Mouse (Mus musculus) liver, embryonic 14.5 days (tissue): ENCODE results near the gene Prss28. TPM values are rescaled to one million over a fixed set of nuclear protein-coding genes. Genes with fewer than 3 reads are reported as not detected.

Source experiments
- ATAC-seq: fragments of 200-750 bp; cut with Nextera tagmentation; 2 replicates; pipeline ENCODE4 v1.8.0; 2017; ENCODE audit warnings: moderate number of reproducible peaks, mild to moderate bottlenecking, moderate library complexity; ENCODE audit not compliant: insufficient read depth
- DNase-seq, 3 experiments: peaks; one replicate each; pipeline ENCODE4 v3.0.0-alpha.2; 2012 to 2013; ENCODE audit warnings: low read depth in 3 of 3, low spot score in 3 of 3
- H3K27ac ChIP-seq: fragments of 300-500 bp; sonication (generic); 2 replicates; pipeline ENCODE4 v1.5.1; 2014; ENCODE audit warnings: moderate library complexity, mild to moderate bottlenecking, control low read depth, inconsistent platforms
- H3K27me3 ChIP-seq: fragments of 300-500 bp; sonication (generic); 2 replicates; pipeline ENCODE4 v1.6.1; 2014; ENCODE audit warnings: mild to moderate bottlenecking, low read length, moderate library complexity; ENCODE audit not compliant: control insufficient read depth, insufficient read depth
- H3K36me3 ChIP-seq: fragments of 300-500 bp; sonication (generic); replicated peaks from 2 replicates; pipeline ENCODE4 v1.6.1; 2014; ENCODE audit warnings: low read depth; ENCODE audit not compliant: control insufficient read depth, insufficient read depth
- H3K4me1 ChIP-seq, 2 experiments: fragments of 200-500 bp in 1 of 2; fragments of 300-500 bp in 1 of 2; sonication (generic) in 1 of 2; replicated peaks; 2 replicates each; pipeline ENCODE4 v1.6.1; 2012 to 2014; ENCODE audit warnings: antibody characterized with exemption in 1 of 2, inconsistent platforms in 1 of 2, low read length in 1 of 2; ENCODE audit not compliant: control insufficient read depth in 2 of 2, insufficient read depth in 2 of 2
- H3K4me2 ChIP-seq: fragments of 300-500 bp; sonication (generic); 2 replicates; pipeline ENCODE4 v1.6.1; 2014; ENCODE audit warnings: low read depth, mild to moderate bottlenecking, control low read depth, moderate library complexity
- H3K4me3 ChIP-seq, 2 experiments: fragments of 200-500 bp in 1 of 2; fragments of 300-500 bp in 1 of 2; sonication (generic) in 1 of 2; 2 replicates each; pipeline ENCODE4 v1.5.1; 2012 to 2014; ENCODE audit warnings: low read depth in 2 of 2, low read length in 2 of 2, mild to moderate bottlenecking in 2 of 2, control low read depth in 1 of 2, inconsistent platforms in 1 of 2, moderate library complexity in 1 of 2; ENCODE audit not compliant: insufficient read depth in 1 of 2
- H3K9ac ChIP-seq: fragments of 300-500 bp; sonication (generic); replicated peaks from 2 replicates; pipeline ENCODE4 v1.6.1; 2014; ENCODE audit warnings: mild to moderate bottlenecking, control low read depth, moderate library complexity
- H3K9me3 ChIP-seq: fragments of 300-500 bp; sonication (generic); 2 replicates; pipeline ENCODE4 v1.6.1; 2016; ENCODE audit warnings: low read length, mixed read lengths; ENCODE audit not compliant: control insufficient read depth
- CTCF ChIP-seq: IDR thresholded peaks from 2 replicates; pipeline ENCODE4 v1.5.1; 2016; ENCODE audit warnings: antibody characterized with exemption, low read depth, control low read depth
- EP300 ChIP-seq: IDR thresholded peaks from 2 replicates; pipeline ENCODE4 v1.6.1; 2016; ENCODE audit warnings: antibody characterized with exemption, low read depth
- WGBS: fragments of 180-500 bp; shearing (Covaris S2); extraction: QIAGEN DNeasy Blood & Tissue Kit; methylation state at CpG from one replicate; pipeline ENCODE4 v1.1.7; 2014; ENCODE audit not compliant: insufficient replicate concordance; 5-methylcytosine and 5-hydroxymethylcytosine counted together
- polyA plus RNA-seq, 2 experiments: library from polyadenylated mRNA; depleted of rRNA in 1 of 2; stranded (reverse) in 1 of 2; unstranded in 1 of 2; fragments of >200 nt; fragmentation: Nextera tagmentation in 1 of 2; extraction: Ambion mirVana in 1 of 2; gene quantifications; 2 replicates each; pipeline versions ENCODE4 v1.2.1 to v1.2.3; 2012 to 2014

Gene Prss28
- polyA plus RNA-seq (2012; rRNA removed) = not detected in 2 replicates
- polyA plus RNA-seq (2014; fragmentation: Nextera tagmentation; extraction: Ambion mirVana) = not detected in 2 replicates

- Histone ChIP-seq H3K27ac (no peak within 1 kb of the TSS), H3K9me3 (no peaks in the 10 kb centered on the region), H3K4me2 (no peak within 1 kb of the TSS), H3K4me1 (no peaks in the 10 kb centered on the region), H3K27me3 (no peaks in the 10 kb centered on the region), H3K9ac (no peak within 1 kb of the TSS), H3K4me3 (no peak within 1 kb of the TSS), H3K36me3 (no peaks in the 10 kb centered on the region)
- 34% methylated on average over 4 of the region's 4 CpGs for WGBS
- DNase-seq (no peak), ATAC-seq (no peak)
- no peak for TF ChIP-seq CTCF
- no peak for TF ChIP-seq EP300
Measured at GRCm38 (mm10) chr17:25308346-25308745, at the start of gene Prss28. TSS of gene Prss28 (plus strand) at chr17:25308646.

GRCm38 (mm10) chr17:25264453-25264852, 44.0 kb upstream of the Prss28 start:
- H3K9ac ChIP-seq = no peak overlapping the region
- no peak for TF ChIP-seq EP300
- peak; percentile 68 for TF ChIP-seq CTCF
- DNase-seq = no peak
- H3K4me2 ChIP-seq = no peak overlapping the region
- no peak overlapping the region for H3K4me3 ChIP-seq
- 74% methylated on average over 3 of the region's 3 CpGs for WGBS
- peaks cover 74% of the 10 kb centered on the region for H3K36me3 ChIP-seq
- no peaks in the 10 kb centered on the region for H3K4me1 ChIP-seq
- no peaks in the 10 kb centered on the region for H3K27me3 ChIP-seq
- no peak for ATAC-seq
- H3K9me3 ChIP-seq = no peaks in the 10 kb centered on the region
- no peak overlapping the region for H3K27ac ChIP-seq

GRCm38 (mm10) chr17:25270795-25271335, 37.6 kb upstream of the Prss28 start:
- Histone ChIP-seq H3K4me2 (peak overlapping the region; percentile 99), H3K9ac (no peak overlapping the region; the same call in 1 of the 2 replicates), H3K27me3 (no peaks in the 10 kb centered on the region), H3K27ac (no peak overlapping the region), H3K36me3 (peaks cover 46% of the 10 kb centered on the region), H3K4me3 (no peak overlapping the region; a peak in 1 of 4 replicates), H3K4me1 (peaks cover 23 to 26% of the 10 kb centered on the region in 2 experiments), H3K9me3 (no peaks in the 10 kb centered on the region)
- 79% methylated on average over 2 of the region's 2 CpGs for WGBS
- no peak for DNase-seq
- no peak for ATAC-seq
- TF ChIP-seq EP300 (no peak), CTCF (no peak)

- ATAC-seq = 0 out of 2 replicates have a peak, but pooled peaks have one; percentile 10
- H3K9me3 ChIP-seq = no peaks in the 10 kb centered on the region
- peak overlapping the region; percentile 82 to 100 for H3K4me3 ChIP-seq
- H3K27ac ChIP-seq = peak overlapping the region; percentile 92
- peak overlapping the region; percentile 99 for H3K9ac ChIP-seq
- no peaks in the 10 kb centered on the region for H3K27me3 ChIP-seq
- peaks cover 23 to 26% of the 10 kb centered on the region in 2 experiments for H3K4me1 ChIP-seq
- peak overlapping the region; percentile 99 for H3K4me2 ChIP-seq
- under 1% methylated on average over 10 of the region's 10 CpGs for WGBS
- TF ChIP-seq CTCF = 0 out of 2 replicates have a peak, but pooled peaks have one; percentile 7
- TF ChIP-seq EP300 = no peak
- peak; percentile 53 to 56 (median 55) for DNase-seq
- peaks cover 31% of the 10 kb centered on the region for H3K36me3 ChIP-seq
Measured at GRCm38 (mm10) chr17:25272326-25272725, 36.1 kb upstream of the Prss28 start.

- DNase-seq = peak; percentile 79 to 87 (median 84)
- WGBS = under 1% methylated on average over 91 of the region's 92 CpGs
- Histone ChIP-seq H3K9ac (peak overlapping the region; percentile 99), H3K4me1 (peaks cover 23 to 26% of the 10 kb centered on the region in 2 experiments), H3K9me3 (no peaks in the 10 kb centered on the region), H3K27ac (peak overlapping the region; percentile 92), H3K4me2 (peak overlapping the region; percentile 99), H3K4me3 (peak overlapping the region; percentile 82 to 100), H3K36me3 (peaks cover 23% of the 10 kb centered on the region), H3K27me3 (no peaks in the 10 kb centered on the region)
- TF ChIP-seq CTCF = no peak
- peak; percentile 69 for TF ChIP-seq EP300
- ATAC-seq = peak; percentile 87
Measured at GRCm38 (mm10) chr17:25272951-25273705, 35.3 kb upstream of the Prss28 start.
